In the genomic region with DNA sequence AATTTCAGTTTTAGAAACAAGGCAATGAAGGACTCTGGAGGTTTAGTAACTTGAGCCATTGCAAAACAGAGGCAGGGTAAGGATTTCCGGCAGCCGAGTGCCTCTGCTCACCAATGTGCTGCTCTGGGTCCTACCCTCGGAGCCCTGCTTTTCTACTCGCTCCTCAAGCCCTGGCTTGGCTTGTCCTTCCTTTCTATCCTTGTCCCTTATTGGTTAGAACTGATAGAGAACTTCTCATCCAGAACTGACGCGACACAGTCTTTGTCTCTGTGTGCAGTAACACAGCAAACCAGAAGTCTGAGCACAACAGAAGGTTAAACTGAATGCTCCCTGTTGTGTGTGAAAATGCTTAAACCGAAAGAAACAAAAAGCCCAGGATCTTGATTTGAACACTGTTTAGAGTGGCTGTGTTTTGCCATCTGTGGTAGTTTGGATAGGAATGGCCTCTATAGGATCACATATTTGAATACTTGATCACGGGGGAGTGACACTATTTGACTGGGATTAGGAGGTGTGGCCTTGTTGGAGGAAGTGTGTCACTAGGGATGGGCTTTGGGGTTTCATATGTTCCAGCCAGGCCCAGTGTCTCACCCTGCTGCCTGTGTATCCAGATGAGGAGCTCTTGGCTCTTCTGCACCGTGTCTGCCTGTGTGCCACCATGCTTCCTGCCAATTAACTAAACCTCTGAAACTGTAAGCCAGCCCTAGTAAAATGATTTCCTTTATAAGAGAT, we compare ENCODE assay signal across 13 mouse cellular contexts.
A peak's percentile ranks its signal among the peaks of the same experiment; 100 is the strongest.
DNase-seq lines count a peak whose midpoint lies in the region; ATAC-seq lines count a peak whose summit lies in the region.
"Had no signal": no experiment of that assay in that cellular context is flagged by ENCODE, and none has a peak within 500 bp of the region (broad histone marks: within the 10 kb centered on the region; RNA-seq: fewer than 3 reads in every experiment).

No protein-coding gene starts in this region.

- DNase-seq in hindbrain, embryonic 14.5 days (ENCODE audit: low spot score): no peak
- DNase-seq in 3T3-L1 (ENCODE audit: low read depth, low spot score) (peak; percentile 8), R1 (ENCODE audit: low read depth, low spot score) (peak; percentile 79)
- DNase-seq: cerebellum, adult 9-11 months; gastrocnemius, postnatal 14 days; right cerebral cortex, postnatal 4 days had no signal

- H3K27me3 ChIP-seq in hindbrain, embryonic 12.5 days: no peaks in the 10 kb centered on the region
- H3K27me3 ChIP-seq in hindbrain, embryonic 14.5 days (ENCODE audit: control insufficient read depth, insufficient read depth, low read length): no peaks in the 10 kb centered on the region
- H3K27me3 ChIP-seq: heart, embryonic 15.5 days had no signal

- H3K4me3 ChIP-seq in hindbrain, embryonic 12.5 days: no peak overlapping the region
- H3K4me3 ChIP-seq in hindbrain, embryonic 14.5 days (replicated peaks; ENCODE audit: low read length): no peak overlapping the region
- H3K4me3 ChIP-seq: heart, embryonic 15.5 days; layer of hippocampus, adult 2 months had no signal

- 48% methylated on average over 9 of the region's 9 CpGs for WGBS in hindbrain, embryonic 12.5 days
- WGBS in hindbrain, embryonic 14.5 days: 54% methylated on average over 9 of the region's 9 CpGs

- no peak overlapping the region for H3K4me2 ChIP-seq in hindbrain, embryonic 12.5 days (replicated peaks)
- no peak overlapping the region for H3K4me2 ChIP-seq in hindbrain, embryonic 14.5 days (replicated peaks)
- H3K4me2 ChIP-seq: heart, embryonic 15.5 days had no signal

- H3K36me3 ChIP-seq in hindbrain, embryonic 12.5 days: no peaks in the 10 kb centered on the region
- no peaks in the 10 kb centered on the region for H3K36me3 ChIP-seq in hindbrain, embryonic 14.5 days (replicated peaks; ENCODE audit: control insufficient read depth, insufficient read depth)
- H3K36me3 ChIP-seq: heart, embryonic 15.5 days had no signal

- no peak for ATAC-seq in hindbrain, embryonic 12.5 days (ENCODE audit: low FRiP score)
- ATAC-seq in hindbrain, embryonic 14.5 days (ENCODE audit: low FRiP score): no peak
- ATAC-seq in inflammation-experienced regulatory T-cells, adult 6 months: peak; percentile 29
- no peak for ATAC-seq in erythroid progenitor cell, adult 5-6 weeks (replicated peaks; ENCODE audit: low FRiP score, poor library complexity, severe bottlenecking)
- no peak for ATAC-seq in activated CD4-positive, CD25-positive, alpha-beta regulatory T cell, adult 4 months

- no peaks in the 10 kb centered on the region for H3K9me3 ChIP-seq in hindbrain, embryonic 12.5 days (replicated peaks)
- H3K9me3 ChIP-seq in hindbrain, embryonic 14.5 days (ENCODE audit: control insufficient read depth, low read length): no peaks in the 10 kb centered on the region
- H3K9me3 ChIP-seq: heart, embryonic 15.5 days had no signal

- no peak overlapping the region for H3K9ac ChIP-seq in hindbrain, embryonic 12.5 days
- H3K9ac ChIP-seq in hindbrain, embryonic 14.5 days: no peak overlapping the region
- H3K9ac ChIP-seq: heart, embryonic 15.5 days had no signal

- H3K4me1 ChIP-seq in hindbrain, embryonic 12.5 days: peaks cover 16% of the 10 kb centered on the region
- no peaks in the 10 kb centered on the region for H3K4me1 ChIP-seq in hindbrain, embryonic 14.5 days (replicated peaks; ENCODE audit: control insufficient read depth, insufficient read depth, low read length)

- peak overlapping the region; percentile 30 for H3K27ac ChIP-seq in hindbrain, embryonic 12.5 days
- no peak overlapping the region for H3K27ac ChIP-seq in hindbrain, embryonic 14.5 days
- H3K27ac ChIP-seq: heart, embryonic 15.5 days; layer of hippocampus, adult 2 months; macrophage had no signal
